Mouse (Mus musculus) olfactory bulb, adult 2 months (tissue): ENCODE results near the gene 3830406C13Rik. TPM values are rescaled to one million over a fixed set of nuclear protein-coding genes. Genes with fewer than 3 reads are reported as not detected.
"Not testable (repeated sequence)": the region's sequence is repeated elsewhere in the genome, so short reads cannot be mapped to it uniquely, and the experiment has no call there.

Experiments used
- H3K27ac ChIP-seq: fragments of 200-500 bp; 2 replicates; pipeline ENCODE4 v1.5.1; 2012; ENCODE audit warnings: low read depth, low read length; ENCODE audit not compliant: insufficient read depth
- H3K4me1 ChIP-seq: fragments of 200-500 bp; 2 replicates; pipeline ENCODE4 v1.6.1; 2012; ENCODE audit warnings: low read length; ENCODE audit not compliant: control insufficient read depth, insufficient read depth
- H3K4me3 ChIP-seq: fragments of 200-500 bp; 2 replicates; pipeline ENCODE4 v1.5.1; 2012; ENCODE audit warnings: mild to moderate bottlenecking, low read depth, low read length, moderate library complexity; ENCODE audit not compliant: insufficient read depth
- CTCF ChIP-seq: fragments of 200-500 bp; IDR thresholded peaks from 2 replicates; pipeline ENCODE4 v1.5.1; 2012; ENCODE audit warnings: low read depth, mild to moderate bottlenecking, low read length, moderate library complexity; ENCODE audit not compliant: insufficient read depth
- POLR2A ChIP-seq: fragments of 200-500 bp; IDR thresholded peaks from 2 replicates; pipeline ENCODE4 v1.6.1; 2012; ENCODE audit warnings: mild to moderate bottlenecking, low read depth, low read length, moderate library complexity; ENCODE audit not compliant: insufficient read depth
- WGBS: fragments of 180-500 bp; shearing (Covaris S2); methylation state at CpG from one replicate; pipeline ENCODE4 v1.1.7; 2018; 5-methylcytosine and 5-hydroxymethylcytosine counted together
- polyA plus RNA-seq: library from polyadenylated mRNA; stranded (reverse); fragments of >200 nt; gene quantifications from 2 replicates; pipeline ENCODE4 v1.2.4, GENCODE M21; 2012; ENCODE audit warnings: low replicate concordance; ENCODE audit not compliant: missing spikeins, insufficient read depth, insufficient read length

Gene 3830406C13Rik
- polyA plus RNA-seq = not detected in 2 replicates

GRCm38 (mm10) chr14:12284141-12284912 is at the start of gene 3830406C13Rik:
3830406C13Rik (plus strand) TSS chr14:12284173.
- H3K4me1 ChIP-seq = no peaks in the 10 kb centered on the region
- H3K27ac ChIP-seq = peak within 1 kb of the TSS; percentile 88
- peak within 1 kb of the TSS; percentile 98 for H3K4me3 ChIP-seq
- TF ChIP-seq CTCF (no peak), POLR2A (peak; percentile 85)
- under 1% methylated on average over 48 of the region's 48 CpGs for WGBS

GRCm38 (mm10) chr14:12243726-12244125 is 40.2 kb upstream of the 3830406C13Rik start:
- TF ChIP-seq CTCF (no peak), POLR2A (no peak)
- Histone ChIP-seq H3K4me1 (no peaks in the 10 kb centered on the region), H3K4me3 (no peak overlapping the region), H3K27ac (no peak overlapping the region)
- 59% methylated on average over 4 of the region's 4 CpGs for WGBS

GRCm38 (mm10) chr14:12276031-12276430 is 7.9 kb upstream of the 3830406C13Rik start:
- H3K4me3 ChIP-seq = no peak overlapping the region
- TF ChIP-seq CTCF (no peak), POLR2A (no peak)
- H3K4me1 ChIP-seq = no peaks in the 10 kb centered on the region
- WGBS = 71% methylated on average over 3 of the region's 3 CpGs
- H3K27ac ChIP-seq = no peak overlapping the region

- TF ChIP-seq CTCF (no peak), POLR2A (no peak)
- 76% methylated on average over 6 of the region's 6 CpGs for WGBS
- Histone ChIP-seq H3K27ac (peak within 1 kb of the TSS; percentile 88), H3K4me1 (no peaks in the 10 kb centered on the region), H3K4me3 (peak within 1 kb of the TSS; percentile 98)
Measured at GRCm38 (mm10) chr14:12283641-12284040, 332 bp upstream of the 3830406C13Rik start, which contains the start of gene Gm49355. Gm49355 (plus strand) TSS chr14:12283976.

GRCm38 (mm10) chr14:12289747-12290146 is 5.8 kb downstream of the 3830406C13Rik start:
- not testable (repeated sequence) for H3K4me3 ChIP-seq, H3K4me1 ChIP-seq, H3K27ac ChIP-seq

- no peak overlapping the region for H3K27ac ChIP-seq
- WGBS = 88% methylated on average over 7 of the region's 7 CpGs
- TF ChIP-seq POLR2A = no peak
- TF ChIP-seq CTCF = no peak
- no peak overlapping the region for H3K4me3 ChIP-seq
- H3K4me1 ChIP-seq = no peaks in the 10 kb centered on the region
Measured at GRCm38 (mm10) chr14:12296391-12296790, 12.4 kb downstream of the 3830406C13Rik start.

GRCm38 (mm10) chr14:12299171-12299570 is 15.2 kb downstream of the 3830406C13Rik start:
- Histone ChIP-seq H3K4me1 (no peaks in the 10 kb centered on the region), H3K27ac (no peak overlapping the region), H3K4me3 (no peak overlapping the region)
- TF ChIP-seq POLR2A = no peak
- TF ChIP-seq CTCF = no peak

- Histone ChIP-seq H3K4me3 (no peak overlapping the region), H3K4me1 (no peaks in the 10 kb centered on the region), H3K27ac (no peak overlapping the region)
- WGBS = 69% methylated on average over 6 of the region's 6 CpGs
- TF ChIP-seq POLR2A = no peak
- no peak for TF ChIP-seq CTCF
Measured at GRCm38 (mm10) chr14:12299654-12300053, 15.7 kb downstream of the 3830406C13Rik start.

- Histone ChIP-seq H3K4me3 (no peak overlapping the region), H3K4me1 (no peaks in the 10 kb centered on the region), H3K27ac (no peak overlapping the region)
- no peak for TF ChIP-seq POLR2A
- no peak for TF ChIP-seq CTCF
- 78% methylated on average over 4 of the region's 4 CpGs for WGBS
Measured at GRCm38 (mm10) chr14:12300275-12300674, 16.3 kb downstream of the 3830406C13Rik start.
